Mouse (Mus musculus) lung, embryonic 16.5 days (tissue): ENCODE measurements around the gene C77080. TPM values are rescaled to one million over a fixed set of nuclear protein-coding genes. Genes with fewer than 3 reads are reported as not detected.

ENCODE experiments used
- ATAC-seq: fragments of 200-750 bp; cut with Nextera tagmentation; 2 replicates; pipeline ENCODE4 v1.8.0; 2017; ENCODE audit warnings: low read depth, mild to moderate bottlenecking, moderate library complexity
- H3K27ac ChIP-seq: fragments of 300-500 bp; sonication (generic); 2 replicates; pipeline ENCODE4 v1.5.1; 2014; ENCODE audit warnings: mild to moderate bottlenecking, control low read depth, low read length
- H3K27me3 ChIP-seq: fragments of 300-500 bp; sonication (generic); 2 replicates; pipeline ENCODE4 v1.6.1; 2014; ENCODE audit warnings: low read depth, low read length, mixed read lengths; ENCODE audit not compliant: control insufficient read depth, insufficient read depth
- H3K36me3 ChIP-seq: fragments of 300-500 bp; sonication (generic); 2 replicates; pipeline ENCODE4 v1.6.1; 2014; ENCODE audit warnings: low read length; ENCODE audit not compliant: control insufficient read depth, insufficient read depth
- H3K4me1 ChIP-seq: fragments of 300-500 bp; sonication (generic); replicated peaks from 2 replicates; pipeline ENCODE4 v1.6.1; 2014; ENCODE audit warnings: low read length, mixed read lengths; ENCODE audit not compliant: control insufficient read depth, insufficient read depth
- H3K4me2 ChIP-seq: fragments of 300-500 bp; sonication (generic); 2 replicates; pipeline ENCODE4 v1.6.1; 2014; ENCODE audit warnings: low read depth, low read length, control low read depth
- H3K4me3 ChIP-seq: fragments of 300-500 bp; sonication (generic); 2 replicates; pipeline ENCODE4 v1.5.1; 2014; ENCODE audit warnings: mild to moderate bottlenecking, low read length, control low read depth
- H3K9ac ChIP-seq: fragments of 300-500 bp; sonication (generic); 2 replicates; pipeline ENCODE4 v1.6.1; 2014; ENCODE audit warnings: low read length, control low read depth
- H3K9me3 ChIP-seq: fragments of 300-500 bp; sonication (generic); 2 replicates; pipeline ENCODE4 v1.6.1; 2016; ENCODE audit warnings: low read length; ENCODE audit not compliant: control insufficient read depth
- WGBS: fragments of 180-500 bp; shearing (Covaris S2); extraction: QIAGEN DNeasy Blood & Tissue Kit; methylation state at CpG from one replicate; pipeline ENCODE4 v1.1.7; 2014; 5-methylcytosine and 5-hydroxymethylcytosine counted together
- polyA plus RNA-seq: library from polyadenylated mRNA; unstranded; fragments of >200 nt; fragmentation: Nextera tagmentation; extraction: Ambion mirVana; gene quantifications from 2 replicates; pipeline ENCODE4 v1.2.1, GENCODE M21; 2015

Gene C77080
- polyA plus RNA-seq, 1 experiment from 2014 or later: 3.4 TPM

- peak; percentile 35 for ATAC-seq
- no peak overlapping the region for H3K4me3 ChIP-seq
- no peaks in the 10 kb centered on the region for H3K36me3 ChIP-seq
- H3K4me2 ChIP-seq: no peak overlapping the region
- H3K9me3 ChIP-seq: no peaks in the 10 kb centered on the region
- under 1% methylated on average over 18 of the region's 18 CpGs for WGBS
- no peak overlapping the region for H3K9ac ChIP-seq
- no peak overlapping the region for H3K27ac ChIP-seq
- H3K4me1 ChIP-seq: peaks cover 7% of the 10 kb centered on the region
- no peaks in the 10 kb centered on the region for H3K27me3 ChIP-seq
Observed at GRCm38 (mm10) chr4:129276453-129276865, 15.3 kb upstream of the C77080 start.

GRCm38 (mm10) chr4:129272756-129273046 lies 11.5 kb upstream of the C77080 start:
- peak overlapping the region; percentile 20; the same call in 1 of the 2 replicates for H3K4me3 ChIP-seq
- peak overlapping the region; percentile 75 for H3K27ac ChIP-seq
- peak overlapping the region; percentile 37; the same call in 1 of the 2 replicates for H3K4me2 ChIP-seq
- no peaks in the 10 kb centered on the region for H3K9me3 ChIP-seq
- WGBS: 26% methylated on average over 5 of the region's 5 CpGs
- ATAC-seq: peak; percentile 65
- no peaks in the 10 kb centered on the region for H3K27me3 ChIP-seq
- peaks cover 10% of the 10 kb centered on the region for H3K4me1 ChIP-seq
- no peak overlapping the region for H3K9ac ChIP-seq
- no peaks in the 10 kb centered on the region for H3K36me3 ChIP-seq

GRCm38 (mm10) chr4:129271991-129272755 lies 11.0 kb upstream of the C77080 start:
- Histone ChIP-seq H3K4me3 (peak overlapping the region; percentile 27), H3K9ac (no peak overlapping the region), H3K36me3 (no peaks in the 10 kb centered on the region), H3K27ac (peak overlapping the region; percentile 75), H3K4me1 (peaks cover 10% of the 10 kb centered on the region), H3K27me3 (no peaks in the 10 kb centered on the region), H3K9me3 (no peaks in the 10 kb centered on the region), H3K4me2 (peak overlapping the region; percentile 37)
- WGBS: 16% methylated on average over 15 of the region's 15 CpGs
- ATAC-seq: peak; percentile 93

- H3K27me3 ChIP-seq: no peaks in the 10 kb centered on the region
- 53% methylated on average over 1 of the region's 1 CpGs for WGBS
- H3K9me3 ChIP-seq: no peaks in the 10 kb centered on the region
- peaks cover 11% of the 10 kb centered on the region for H3K4me1 ChIP-seq
- no peak overlapping the region for H3K4me3 ChIP-seq
- no peaks in the 10 kb centered on the region for H3K36me3 ChIP-seq
- H3K9ac ChIP-seq: no peak overlapping the region
- no peak overlapping the region for H3K27ac ChIP-seq
- ATAC-seq: no peak
- H3K4me2 ChIP-seq: no peak overlapping the region
Observed at GRCm38 (mm10) chr4:129268698-129269097, 7.5 kb upstream of the C77080 start.

- WGBS: 49% methylated on average over 5 of the region's 5 CpGs
- peaks cover 14% of the 10 kb centered on the region for H3K4me1 ChIP-seq
- H3K36me3 ChIP-seq: no peaks in the 10 kb centered on the region
- no peak overlapping the region for H3K27ac ChIP-seq
- no peak overlapping the region for H3K4me3 ChIP-seq
- H3K4me2 ChIP-seq: no peak overlapping the region
- no peak overlapping the region for H3K9ac ChIP-seq
- ATAC-seq: peak; percentile 12; the same call in 1 of the 2 replicates
- H3K27me3 ChIP-seq: no peaks in the 10 kb centered on the region
- no peaks in the 10 kb centered on the region for H3K9me3 ChIP-seq
Observed at GRCm38 (mm10) chr4:129266821-129267220, 5.6 kb upstream of the C77080 start.

- H3K4me1 ChIP-seq: peaks cover 10% of the 10 kb centered on the region
- no peak overlapping the region for H3K9ac ChIP-seq
- ATAC-seq: no peak
- H3K36me3 ChIP-seq: no peaks in the 10 kb centered on the region
- WGBS: 84% methylated on average over 4 of the region's 4 CpGs
- no peaks in the 10 kb centered on the region for H3K27me3 ChIP-seq
- no peak overlapping the region for H3K4me3 ChIP-seq
- no peak overlapping the region for H3K4me2 ChIP-seq
- no peak overlapping the region for H3K27ac ChIP-seq
- H3K9me3 ChIP-seq: no peaks in the 10 kb centered on the region
Observed at GRCm38 (mm10) chr4:129266191-129266590, 5.0 kb upstream of the C77080 start.

- no peak overlapping the region for H3K9ac ChIP-seq
Observed at GRCm38 (mm10) chr4:129263225-129264021, 2.2 kb upstream of the C77080 start.

GRCm38 (mm10) chr4:129260678-129261077 lies 526 bp downstream of the C77080 start:
- no peak for ATAC-seq
- 19% methylated on average over 6 of the region's 6 CpGs for WGBS

More at GRCm38 (mm10) chr4:129263225-129264021, 2.2 kb upstream of the C77080 start:
- WGBS: 24% methylated on average over 19 of the region's 19 CpGs
- no peaks in the 10 kb centered on the region for H3K9me3 ChIP-seq
- 0 out of 2 replicates have a peak overlapping the region, but pooled peaks have one; percentile 4 for H3K4me2 ChIP-seq
- peaks cover 13% of the 10 kb centered on the region for H3K4me1 ChIP-seq
- no peaks in the 10 kb centered on the region for H3K27me3 ChIP-seq
- peak; percentile 76 for ATAC-seq
- H3K4me3 ChIP-seq: no peak overlapping the region
- H3K27ac ChIP-seq: 0 out of 2 replicates have a peak overlapping the region, but pooled peaks have one; percentile 5
- no peaks in the 10 kb centered on the region for H3K36me3 ChIP-seq

GRCm38 (mm10) chr4:129259101-129259500 lies 2.1 kb downstream of the C77080 start:
- Histone ChIP-seq H3K4me1 (peaks cover 25% of the 10 kb centered on the region), H3K27ac (no peak overlapping the region), H3K27me3 (no peaks in the 10 kb centered on the region; the same call in 1 of the 2 replicates), H3K9ac (no peak overlapping the region), H3K4me3 (no peak overlapping the region), H3K36me3 (no peaks in the 10 kb centered on the region), H3K4me2 (no peak overlapping the region), H3K9me3 (no peaks in the 10 kb centered on the region)
- WGBS: 89% methylated on average over 4 of the region's 4 CpGs
- ATAC-seq: no peak

More at GRCm38 (mm10) chr4:129260678-129261077, 526 bp downstream of the C77080 start:
- no peak overlapping the region for H3K4me2 ChIP-seq
- H3K9me3 ChIP-seq: no peaks in the 10 kb centered on the region
- H3K27ac ChIP-seq: no peak overlapping the region
- H3K4me3 ChIP-seq: no peak overlapping the region
- no peak overlapping the region for H3K9ac ChIP-seq
- no peaks in the 10 kb centered on the region for H3K27me3 ChIP-seq
- H3K4me1 ChIP-seq: peaks cover 25% of the 10 kb centered on the region
- no peaks in the 10 kb centered on the region for H3K36me3 ChIP-seq
